Mouse (Mus musculus) stomach, postnatal 0 days (tissue): ENCODE data around the gene Krtcap2.

ENCODE experiments used
- CTCF ChIP-seq: IDR thresholded peaks from 2 replicates; pipeline ENCODE4 v1.5.1; 2016; ENCODE audit warnings: antibody characterized with exemption, low read depth, mild to moderate bottlenecking, moderate library complexity
- EP300 ChIP-seq: optimal IDR thresholded peaks from 2 replicates; pipeline ENCODE3; 2016; ENCODE audit warnings: antibody characterized with exemption

DNA sequence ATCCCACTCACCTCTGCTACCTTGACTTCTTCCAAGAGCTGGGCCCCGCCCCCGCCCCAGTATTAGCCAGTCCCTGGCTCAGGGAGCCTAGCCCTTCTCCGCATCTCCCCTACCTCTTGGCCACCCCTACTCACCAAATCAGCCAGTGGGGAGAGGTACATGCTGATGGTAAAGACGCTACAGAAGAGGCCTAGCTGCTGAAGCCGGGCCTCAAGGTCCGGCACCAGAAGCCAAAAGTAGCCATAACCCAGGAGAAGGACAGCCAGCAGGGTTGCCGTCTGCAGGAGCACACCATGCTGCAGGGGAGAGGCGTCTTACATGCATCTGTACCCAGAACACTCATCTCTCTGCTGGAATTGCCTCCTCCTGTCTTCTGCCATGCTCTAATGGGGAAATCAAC is 23.1 kb downstream of the Krtcap2 start:
- TF ChIP-seq EP300, result no peak
- no peak for TF ChIP-seq CTCF
